ENCODE assay signal across 26 mouse cellular contexts in genomic region chr19:59761218-59761617, GRCm38 (mm10).
"Had no signal": no experiment of that assay in that cellular context is flagged by ENCODE, and none has a peak within 500 bp of the region (broad histone marks: within the 10 kb centered on the region; RNA-seq: fewer than 3 reads in every experiment).

No protein-coding gene starts in this region.

- H3K4me1 ChIP-seq: embryonic facial prominence, embryonic 13.5 days; embryonic facial prominence, embryonic 15.5 days; forebrain, embryonic 10.5 days; forebrain, embryonic 12.5 days; forebrain, embryonic 13.5 days; forebrain, embryonic 15.5 days had no signal

- H3K27me3 ChIP-seq: embryonic facial prominence, embryonic 12.5 days; embryonic facial prominence, embryonic 13.5 days; embryonic facial prominence, embryonic 15.5 days; forebrain, embryonic 12.5 days; forebrain, embryonic 13.5 days; forebrain, embryonic 15.5 days had no signal

- H3K36me3 ChIP-seq: embryonic facial prominence, embryonic 10.5 days; embryonic facial prominence, embryonic 12.5 days; embryonic facial prominence, embryonic 13.5 days; embryonic facial prominence, embryonic 15.5 days; forebrain, embryonic 10.5 days; forebrain, embryonic 12.5 days; forebrain, embryonic 15.5 days had no signal

- H3K27ac ChIP-seq: embryonic facial prominence, embryonic 10.5 days; embryonic facial prominence, embryonic 12.5 days; embryonic facial prominence, embryonic 13.5 days; embryonic facial prominence, embryonic 15.5 days; forebrain, embryonic 10.5 days; forebrain, embryonic 12.5 days; forebrain, embryonic 13.5 days; forebrain, embryonic 15.5 days; gastrocnemius, adult 2 months; heart, adult 2 months had no signal

- H3K4me3 ChIP-seq: embryonic facial prominence, embryonic 10.5 days; embryonic facial prominence, embryonic 12.5 days; embryonic facial prominence, embryonic 13.5 days; embryonic facial prominence, embryonic 15.5 days; erythroblast, embryonic 14.5 days; forebrain, embryonic 10.5 days; forebrain, embryonic 12.5 days; forebrain, embryonic 13.5 days; forebrain, embryonic 15.5 days; gastrocnemius, adult 2 months; heart, adult 2 months had no signal

- H3K9me3 ChIP-seq: embryonic facial prominence, embryonic 10.5 days; embryonic facial prominence, embryonic 12.5 days; embryonic facial prominence, embryonic 13.5 days; embryonic facial prominence, embryonic 15.5 days; forebrain, embryonic 10.5 days; forebrain, embryonic 12.5 days; forebrain, embryonic 13.5 days; forebrain, embryonic 15.5 days had no signal

- DNase-seq: cerebellum, adult 2 months; cerebellum, adult 8-10 months; cerebellum, adult 9-10 months; cerebellum, adult 9-11 months; cerebellum, postnatal 10 days; cerebellum, postnatal 14 days; cerebellum, postnatal 25 days; cerebellum, postnatal 36 days; embryo, embryonic 11 days; forebrain, postnatal 0 days; gastrocnemius, adult 2 months; gastrocnemius, postnatal 10 days; gastrocnemius, postnatal 14 days; gastrocnemius, postnatal 25 days; gastrocnemius, postnatal 36 days; heart, adult 18-20 months; heart, adult 2 months had no signal
